Mouse (Mus musculus) heart, postnatal 0 days (tissue): ENCODE results near the gene Zpbp2. TPM values are rescaled to one million over a fixed set of nuclear protein-coding genes. Genes with fewer than 3 reads are reported as not detected.

Source experiments
- ATAC-seq: fragments of 200-750 bp; cut with Nextera tagmentation; 2 replicates; pipeline ENCODE4 v1.8.0; 2017; ENCODE audit warnings: low read depth, moderate number of reproducible peaks, moderate library complexity; ENCODE audit not compliant: insufficient read depth
- DNase-seq: peaks from one replicate; pipeline ENCODE4 v3.0.0-alpha.2; 2016; ENCODE audit warnings: low spot score
- H3K27ac ChIP-seq: fragments of 300-500 bp; sonication (generic); 2 replicates; pipeline ENCODE4 v1.5.1; 2014; ENCODE audit warnings: low read depth, mild to moderate bottlenecking
- H3K27me3 ChIP-seq: fragments of 300-500 bp; sonication (generic); 2 replicates; pipeline ENCODE4 v1.6.1; 2014; ENCODE audit warnings: low read length, mixed read lengths; ENCODE audit not compliant: control insufficient read depth, insufficient read depth
- H3K36me3 ChIP-seq: fragments of 300-500 bp; sonication (generic); replicated peaks from 2 replicates; pipeline ENCODE4 v1.6.1; 2014; ENCODE audit warnings: low read length, mixed read lengths; ENCODE audit not compliant: control insufficient read depth, insufficient read depth
- H3K4me1 ChIP-seq: fragments of 300-500 bp; sonication (generic); 2 replicates; pipeline ENCODE4 v1.6.1; 2014; ENCODE audit warnings: antibody characterized with exemption; ENCODE audit not compliant: control insufficient read depth, insufficient read depth
- H3K4me2 ChIP-seq: fragments of 300-500 bp; sonication (generic); 2 replicates; pipeline ENCODE4 v1.6.1; 2014; ENCODE audit warnings: low read depth, mild to moderate bottlenecking, low read length, moderate library complexity
- H3K4me3 ChIP-seq: fragments of 300-500 bp; sonication (generic); 2 replicates; pipeline ENCODE4 v1.5.1; 2014; ENCODE audit warnings: low read depth, low read length
- H3K9ac ChIP-seq: fragments of 300-500 bp; sonication (generic); replicated peaks from 2 replicates; pipeline ENCODE4 v1.6.1; 2014; ENCODE audit warnings: low read depth, low read length, mixed read lengths
- H3K9me3 ChIP-seq: fragments of 300-500 bp; sonication (generic); replicated peaks from 2 replicates; pipeline ENCODE4 v1.6.1; 2016; ENCODE audit warnings: low read length; ENCODE audit not compliant: control insufficient read depth
- CTCF ChIP-seq: IDR thresholded peaks from 2 replicates; pipeline ENCODE4 v1.5.1; 2016; ENCODE audit warnings: antibody characterized with exemption, control low read depth, low read depth
- EP300 ChIP-seq: IDR thresholded peaks from 2 replicates; pipeline ENCODE4 v1.6.1; 2016; ENCODE audit warnings: antibody characterized with exemption, low read depth
- WGBS: fragments of 180-500 bp; shearing (Covaris S2); extraction: QIAGEN DNeasy Blood & Tissue Kit; methylation state at CpG from one replicate; pipeline ENCODE4 v1.1.7; 2014; 5-methylcytosine and 5-hydroxymethylcytosine counted together
- polyA plus RNA-seq: library from polyadenylated mRNA; unstranded; fragments of >200 nt; fragmentation: Nextera tagmentation; extraction: Ambion mirVana; gene quantifications from 2 replicates; pipeline ENCODE4 v1.2.1, GENCODE M21; 2015
- total RNA-seq: library from RNA; depleted of rRNA; stranded (reverse); fragments of >200 nt; gene quantifications from 2 replicates; pipeline ENCODE4 v1.2.3, GENCODE M21; 2014; ENCODE audit warnings: low replicate concordance

The Zpbp2 gene
- total and polyA plus RNA-seq, 2 experiments from 2014 or later: 0.14 TPM; not detected in 1

DNA sequence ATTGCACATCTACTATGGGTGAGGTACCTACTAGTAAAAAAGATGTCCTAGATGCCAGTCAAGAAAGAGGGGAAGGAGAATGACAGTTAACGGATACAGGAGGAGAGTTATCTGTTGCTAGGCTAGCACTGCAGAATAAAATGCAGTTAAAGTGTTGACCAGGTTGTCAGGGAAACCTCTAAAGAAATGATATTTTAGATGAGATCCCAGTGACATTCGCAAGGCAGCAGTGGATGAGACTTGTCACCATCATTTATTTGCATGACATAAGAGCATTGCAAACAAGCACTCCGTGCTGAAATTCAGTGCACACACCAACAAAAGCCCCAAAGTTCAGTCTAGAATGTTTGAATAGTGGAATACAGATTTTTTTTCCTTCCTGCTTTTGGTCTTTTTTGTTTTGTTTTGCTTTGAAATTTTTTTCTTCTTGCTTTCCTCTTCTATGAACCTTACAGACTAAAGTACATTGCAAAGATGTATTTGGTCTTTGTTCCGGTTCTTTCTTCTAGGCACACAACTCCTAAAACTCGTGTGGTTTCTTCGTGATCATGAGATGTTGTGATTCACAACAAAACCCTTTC, 37.5 kb upstream of the Zpbp2 start:
- TF ChIP-seq CTCF (no peak), EP300 (no peak)
- no peaks in the 10 kb centered on the region for H3K36me3 ChIP-seq
- DNase-seq: no peak
- no peak overlapping the region for H3K4me2 ChIP-seq
- no peak for ATAC-seq
- no peak overlapping the region for H3K27ac ChIP-seq
- no peak overlapping the region for H3K9ac ChIP-seq
- WGBS: 74% methylated on average over 6 of the region's 6 CpGs
- no peaks in the 10 kb centered on the region for H3K9me3 ChIP-seq
- peaks cover 12% of the 10 kb centered on the region; the same call in 1 of the 2 replicates for H3K4me1 ChIP-seq
- no peaks in the 10 kb centered on the region for H3K27me3 ChIP-seq
- no peak overlapping the region for H3K4me3 ChIP-seq

DNA sequence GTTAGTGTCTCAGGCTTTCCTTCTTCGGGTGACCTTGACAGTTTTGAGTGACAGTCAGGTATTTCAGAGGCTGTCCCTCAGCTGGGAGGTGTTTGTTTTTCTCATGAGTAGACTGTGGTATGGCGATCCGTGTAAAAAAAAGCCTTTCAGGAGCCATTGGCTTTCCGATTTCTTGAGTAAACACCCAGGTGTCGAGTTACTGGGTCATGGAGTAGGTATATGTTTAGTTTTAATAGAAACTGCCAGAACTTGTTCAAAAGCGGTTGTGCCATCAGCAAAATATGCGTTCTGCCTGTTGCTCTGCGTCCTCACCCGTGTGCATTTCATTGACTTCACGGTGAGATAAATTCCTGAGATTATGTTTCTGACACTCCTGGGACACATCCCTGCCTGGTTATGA, 30.4 kb upstream of the Zpbp2 start:
- Histone ChIP-seq H3K9ac (no peak overlapping the region), H3K27me3 (no peaks in the 10 kb centered on the region), H3K4me1 (no peaks in the 10 kb centered on the region), H3K4me2 (no peak overlapping the region), H3K27ac (no peak overlapping the region), H3K36me3 (no peaks in the 10 kb centered on the region), H3K4me3 (no peak overlapping the region), H3K9me3 (no peaks in the 10 kb centered on the region)
- ATAC-seq (no peak), DNase-seq (no peak)
- WGBS: 55% methylated on average over 10 of the region's 10 CpGs
- TF ChIP-seq EP300 (no peak), CTCF (no peak)

DNA sequence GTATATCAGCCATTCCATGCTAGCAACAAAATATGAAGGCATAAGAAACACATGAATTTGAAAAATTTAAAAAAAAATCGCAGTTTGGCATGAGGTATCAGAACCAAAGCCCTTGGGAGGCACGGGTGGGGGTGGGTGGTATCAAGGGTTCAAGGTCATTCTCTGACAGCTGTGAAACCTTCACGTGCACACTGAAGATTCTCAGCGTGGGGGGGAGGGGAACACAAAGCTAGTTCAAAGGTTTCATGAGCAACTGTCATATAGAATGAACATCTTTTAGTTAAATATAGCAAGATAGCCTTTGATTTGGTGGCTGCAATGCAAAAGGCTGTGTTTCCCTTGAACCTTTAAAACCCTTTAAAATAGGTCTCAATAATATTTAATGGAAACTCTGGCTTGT, 25.8 kb upstream of the Zpbp2 start:
- Histone ChIP-seq H3K36me3 (no peaks in the 10 kb centered on the region), H3K9ac (no peak overlapping the region), H3K27me3 (no peaks in the 10 kb centered on the region), H3K4me2 (no peak overlapping the region), H3K9me3 (no peaks in the 10 kb centered on the region), H3K27ac (no peak overlapping the region), H3K4me3 (no peak overlapping the region), H3K4me1 (no peaks in the 10 kb centered on the region)
- ATAC-seq (no peak), DNase-seq (no peak)
- TF ChIP-seq CTCF (no peak), EP300 (no peak)
- WGBS: 38% methylated on average over 4 of the region's 4 CpGs

DNA sequence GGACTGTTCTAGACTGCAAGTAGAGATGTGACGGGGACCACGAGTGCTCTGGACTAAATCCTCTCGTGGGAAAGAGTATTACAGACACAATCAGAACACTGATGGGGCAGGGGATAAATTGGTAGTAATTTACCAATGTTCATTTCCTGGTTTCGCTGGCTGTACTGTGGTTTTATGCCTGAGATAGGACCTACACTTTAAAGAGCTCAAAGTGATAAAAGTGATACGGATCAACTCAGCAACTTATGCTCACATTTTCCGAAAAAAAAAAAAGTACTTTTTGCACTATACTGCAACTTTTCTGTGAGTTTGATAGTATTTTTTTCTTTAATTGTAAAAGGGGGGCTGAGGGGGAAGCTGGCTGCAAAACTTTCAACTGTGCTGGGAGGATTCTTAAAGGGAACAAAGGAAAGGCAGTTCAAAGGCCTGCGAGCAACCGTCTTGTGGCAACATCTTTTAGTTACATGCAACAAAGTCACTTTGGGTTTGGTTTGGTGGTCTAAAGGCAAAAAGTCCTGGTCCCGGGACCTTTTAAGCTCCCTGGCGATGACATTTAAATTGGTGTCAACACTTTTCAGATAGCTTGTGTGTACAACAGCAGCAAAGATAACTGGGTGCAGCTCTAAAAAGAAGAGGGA, 24.0 kb upstream of the Zpbp2 start:
- H3K4me1 ChIP-seq: no peaks in the 10 kb centered on the region
- H3K9me3 ChIP-seq: no peaks in the 10 kb centered on the region
- H3K4me2 ChIP-seq: no peak overlapping the region
- no peak overlapping the region; the same call in 1 of the 2 replicates for H3K27ac ChIP-seq
- H3K9ac ChIP-seq: no peak overlapping the region
- WGBS: 60% methylated on average over 10 of the region's 10 CpGs
- DNase-seq: no peak
- no peak for ATAC-seq
- no peak for TF ChIP-seq CTCF
- H3K36me3 ChIP-seq: no peaks in the 10 kb centered on the region
- H3K27me3 ChIP-seq: no peaks in the 10 kb centered on the region
- no peak overlapping the region for H3K4me3 ChIP-seq

DNA sequence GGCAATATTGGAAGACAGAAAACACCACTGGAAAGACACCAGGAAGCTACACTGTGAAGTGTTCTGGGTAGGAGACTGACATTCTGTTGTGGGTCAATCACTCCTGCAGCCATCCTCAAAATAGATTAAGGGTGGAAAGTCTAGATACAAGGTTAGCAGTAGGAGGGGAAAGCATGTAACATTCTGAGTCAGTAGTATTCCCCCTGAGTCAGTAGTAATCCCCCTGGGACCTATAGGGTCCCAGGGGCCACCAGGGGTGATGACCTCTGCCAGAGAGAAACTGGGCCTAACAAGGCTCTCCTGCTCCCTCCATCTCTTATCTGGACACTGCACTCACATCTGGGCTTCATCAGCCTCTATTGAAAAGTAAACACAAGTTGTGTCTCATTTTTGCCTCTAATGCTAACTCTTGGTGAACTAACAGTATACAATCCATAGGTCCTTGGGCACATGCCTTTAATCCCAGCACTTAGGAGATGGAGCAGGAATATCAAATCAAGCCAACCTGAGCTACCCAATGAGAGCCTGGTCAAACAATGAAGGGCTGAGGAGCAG, 13.3 kb upstream of the Zpbp2 start:
- no peak overlapping the region for H3K27ac ChIP-seq
- H3K4me1 ChIP-seq: no peaks in the 10 kb centered on the region
- H3K4me2 ChIP-seq: no peak overlapping the region
- TF ChIP-seq CTCF (no peak), EP300 (no peak)
- H3K27me3 ChIP-seq: peaks cover 12% of the 10 kb centered on the region
- H3K9ac ChIP-seq: no peak overlapping the region
- peaks cover 6% of the 10 kb centered on the region; the same call in 1 of the 2 replicates for H3K9me3 ChIP-seq
- H3K36me3 ChIP-seq: no peaks in the 10 kb centered on the region
- DNase-seq: no peak
- ATAC-seq: no peak
- no peak overlapping the region for H3K4me3 ChIP-seq

DNA sequence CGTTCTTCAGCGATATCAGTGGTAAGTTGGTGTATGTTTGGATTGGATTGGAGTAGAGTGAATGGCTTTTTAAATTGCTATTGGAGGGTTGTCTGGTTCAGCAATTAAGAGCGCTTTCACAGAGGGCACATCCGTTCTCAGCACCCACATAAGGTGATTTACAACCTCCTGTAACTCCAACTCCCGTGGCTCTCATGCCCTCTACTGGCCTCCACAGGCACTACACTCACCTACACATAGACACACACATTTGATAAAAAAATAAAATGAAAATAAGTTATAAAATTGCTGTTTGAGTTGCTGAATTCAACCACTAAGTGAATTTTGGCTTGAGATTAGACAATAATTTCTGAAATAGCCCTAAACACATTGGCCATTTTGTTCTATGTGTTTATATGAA, 10.6 kb upstream of the Zpbp2 start:
- WGBS: 78% methylated on average over 5 of the region's 5 CpGs
- H3K27me3 ChIP-seq: peaks cover 35% of the 10 kb centered on the region
- TF ChIP-seq CTCF (no peak), EP300 (no peak)

More for the DNA sequence above, 10.6 kb upstream of the Zpbp2 start:
- H3K9ac ChIP-seq: no peak overlapping the region
- H3K9me3 ChIP-seq: peaks cover 6% of the 10 kb centered on the region; the same call in 1 of the 2 replicates
- no peak overlapping the region for H3K27ac ChIP-seq
- ATAC-seq (no peak), DNase-seq (no peak)
- no peaks in the 10 kb centered on the region for H3K36me3 ChIP-seq
- H3K4me3 ChIP-seq: no peak overlapping the region
- no peak overlapping the region for H3K4me2 ChIP-seq
- H3K4me1 ChIP-seq: no peaks in the 10 kb centered on the region
